Mouse (Mus musculus): Measurements from ENCODE around the gene Ccdc183. TPM values are rescaled to one million over a fixed set of nuclear protein-coding genes. Genes with fewer than 3 reads are reported as not detected.

The Ccdc183 gene
- total and polyA plus RNA-seq, 2 experiments from 2014 or later = 0.35 TPM; not detected in 1

DNA sequence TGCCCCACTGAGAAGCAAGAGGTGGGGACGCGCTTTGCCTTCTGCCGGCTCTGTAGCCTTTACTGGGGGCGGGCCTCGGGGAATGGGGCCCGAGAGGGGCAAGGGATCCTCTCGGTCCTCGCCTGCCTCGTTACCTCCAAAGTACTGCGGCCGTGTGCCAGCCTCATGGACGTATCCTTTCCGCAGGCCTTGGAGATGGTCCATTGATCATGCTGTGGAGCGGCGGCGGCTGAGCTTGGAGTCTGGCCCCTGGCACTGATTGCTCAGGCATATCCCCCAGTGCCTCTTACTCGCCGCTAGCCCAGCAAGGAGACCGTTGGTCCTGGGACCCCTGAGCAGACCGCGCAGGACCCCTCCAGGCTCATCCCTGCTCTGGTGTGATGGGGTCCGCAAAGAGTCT lies 1.1 kb downstream of the Ccdc183 start:
- Histone ChIP-seq H3K9ac (replicated peaks; ENCODE audit: low read length) (no peak overlapping the region), H3K27me3 (ENCODE audit: insufficient read depth, low read length) (peaks cover 21% of the 10 kb centered on the region), H3K4me1 (ENCODE audit: insufficient read depth, low read length) (0 out of 2 replicates have a peak, but pooled peaks cover 7% of the 10 kb centered on the region), H3K36me3 (ENCODE audit: insufficient read depth, low read length) (no peaks in the 10 kb centered on the region), H3K4me2 (ENCODE audit: low read depth, low read length) (0 out of 2 replicates have a peak overlapping the region, but pooled peaks have one; percentile 30), H3K9me3 (ENCODE audit: low read length) (no peaks in the 10 kb centered on the region), H3K4me3 (ENCODE audit: low read length) (peak overlapping the region; percentile 16; the same call in 1 of the 2 replicates), H3K27ac (no peak overlapping the region)
- WGBS = 20% methylated on average over 22 of the region's 22 CpGs
- DNase-seq (ENCODE audit: low spot score) (no peak), ATAC-seq (no peak)
- TF ChIP-seq CTCF (IDR thresholded peaks at IDR 0.05; ENCODE audit: low read depth) = no peak

DNA sequence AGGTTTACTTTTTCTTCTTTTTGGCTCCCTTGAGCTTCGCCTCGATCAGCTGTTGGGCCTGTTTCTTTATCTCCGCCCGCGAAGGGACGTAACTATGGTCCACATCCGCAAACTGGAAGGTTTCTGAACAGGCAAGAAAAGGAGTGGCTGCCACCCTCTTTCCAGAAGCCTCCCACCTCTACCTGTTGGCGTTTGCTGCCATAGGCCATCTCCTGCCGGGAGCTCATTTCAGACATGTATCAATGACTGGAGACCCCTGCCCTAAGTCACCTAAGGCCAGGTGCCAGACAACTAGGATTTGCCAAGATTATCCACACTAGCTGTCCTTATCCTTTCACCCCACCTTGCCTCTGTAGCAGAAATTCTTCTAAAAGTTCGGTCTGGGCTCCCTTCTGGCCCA lies 8.8 kb downstream of the Ccdc183 start:
- no peak for DNase-seq (ENCODE audit: low spot score)
- Histone ChIP-seq H3K27me3 (ENCODE audit: insufficient read depth, low read length) (no peaks in the 10 kb centered on the region), H3K4me2 (ENCODE audit: low read depth, low read length) (peak overlapping the region; percentile 74), H3K9ac (replicated peaks; ENCODE audit: low read length) (peak overlapping the region; percentile 97; the same call in 1 of the 2 replicates), H3K9me3 (ENCODE audit: low read length) (no peaks in the 10 kb centered on the region), H3K27ac (peak overlapping the region; percentile 97; the same call in 1 of the 2 replicates), H3K4me1 (ENCODE audit: insufficient read depth, low read length) (peaks cover 5% of the 10 kb centered on the region), H3K36me3 (ENCODE audit: insufficient read depth, low read length) (no peaks in the 10 kb centered on the region), H3K4me3 (ENCODE audit: low read length) (peak overlapping the region; percentile 100)
- peak; percentile 13; the same call in 1 of the 2 replicates for ATAC-seq
- WGBS = 67% methylated on average over 10 of the region's 10 CpGs
- TF ChIP-seq CTCF (IDR thresholded peaks at IDR 0.05; ENCODE audit: low read depth) = no peak

DNA sequence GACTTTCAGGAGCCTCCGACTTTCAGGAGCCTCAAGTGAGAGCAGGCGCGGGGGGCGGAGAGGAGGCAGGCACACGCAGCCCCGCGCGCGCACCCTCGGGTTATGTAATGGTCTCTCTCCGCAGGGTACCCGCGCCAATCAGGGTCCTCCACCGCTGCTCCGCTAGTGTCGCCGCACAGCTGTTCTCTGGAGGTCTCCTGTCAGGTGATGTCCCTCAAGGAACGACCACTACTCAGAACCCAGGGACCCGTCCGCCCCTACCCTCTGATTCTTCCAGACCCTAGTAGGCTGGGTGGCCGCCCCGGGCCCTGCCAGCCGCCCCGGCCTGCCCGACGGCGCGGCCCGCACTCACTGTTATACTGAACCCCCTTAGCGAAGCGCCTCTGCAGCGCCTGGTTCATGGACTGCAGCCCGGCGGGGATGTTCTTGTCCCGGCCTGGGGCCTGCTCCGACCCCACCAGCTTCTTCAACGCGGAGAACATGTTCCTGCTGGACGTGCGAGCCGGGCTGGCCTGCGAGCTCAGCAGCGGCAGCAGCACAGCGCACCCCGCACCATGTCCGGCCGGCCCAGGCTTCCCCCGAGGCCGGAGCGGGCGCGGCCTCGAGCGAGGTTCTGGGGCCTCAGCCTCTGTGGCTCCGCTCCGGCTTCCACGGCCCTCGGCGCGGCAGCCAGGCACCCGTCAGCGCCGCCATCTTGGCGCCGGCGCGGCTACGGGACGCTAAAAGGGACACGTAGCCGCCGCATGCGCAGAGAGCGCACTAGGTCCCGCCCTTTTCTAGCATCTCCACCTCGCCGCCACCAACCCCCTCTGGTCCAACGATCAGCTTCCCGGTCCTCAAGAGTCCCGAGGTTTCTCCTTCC lies 9.5 kb downstream of the Ccdc183 start, which contains the start of gene Rabl6:
TSS of gene Rabl6 (minus strand) at position 761 of the 862 bp plus-strand sequence.
- Histone ChIP-seq H3K36me3 (ENCODE audit: insufficient read depth, low read length) (peaks cover 1% of the 10 kb centered on the region; the same call in 1 of the 2 replicates), H3K9me3 (ENCODE audit: low read length) (no peaks in the 10 kb centered on the region), H3K4me3 (ENCODE audit: low read length) (peak within 1 kb of the TSS; percentile 100), H3K27ac (peak within 1 kb of the TSS; percentile 97), H3K27me3 (ENCODE audit: insufficient read depth, low read length) (no peaks in the 10 kb centered on the region), H3K9ac (replicated peaks; ENCODE audit: low read length) (peak within 1 kb of the TSS; percentile 97), H3K4me2 (ENCODE audit: low read depth, low read length) (peak within 1 kb of the TSS; percentile 74), H3K4me1 (ENCODE audit: insufficient read depth, low read length) (peaks cover 5% of the 10 kb centered on the region)
- under 1% methylated on average over 80 of the region's 80 CpGs for WGBS
- ATAC-seq (peak; percentile 92), DNase-seq (ENCODE audit: low spot score) (peak; percentile 96)
- no peak for TF ChIP-seq CTCF (IDR thresholded peaks at IDR 0.05; ENCODE audit: low read depth)

DNA sequence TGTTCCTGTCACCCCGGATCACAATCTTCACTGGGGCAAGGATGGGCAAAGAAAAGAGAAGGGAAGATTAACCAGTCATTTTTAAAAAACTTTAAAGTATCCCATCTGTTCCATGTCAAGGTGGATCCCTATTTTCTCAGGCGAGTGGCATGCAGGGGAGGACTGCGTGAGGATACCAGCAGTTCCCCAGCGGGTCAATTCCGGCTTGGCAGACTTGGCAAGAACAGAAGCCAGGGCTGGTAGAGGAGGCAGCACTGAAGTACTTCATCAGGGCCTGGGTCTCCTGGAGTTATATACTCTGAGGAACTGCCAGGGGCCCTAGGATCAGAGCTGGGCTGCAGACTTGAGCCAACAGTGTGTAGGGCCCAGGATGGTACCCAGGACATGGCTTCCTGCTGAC lies 15.0 kb downstream of the Ccdc183 start:
- TF ChIP-seq CTCF (IDR thresholded peaks at IDR 0.05; ENCODE audit: low read depth) = no peak
- Histone ChIP-seq H3K36me3 (ENCODE audit: insufficient read depth, low read length) (peaks cover 52% of the 10 kb centered on the region), H3K27ac (no peak overlapping the region), H3K4me2 (ENCODE audit: low read depth, low read length) (no peak overlapping the region), H3K4me3 (ENCODE audit: low read length) (no peak overlapping the region), H3K4me1 (ENCODE audit: insufficient read depth, low read length) (no peaks in the 10 kb centered on the region; the same call in 1 of the 2 replicates), H3K9ac (replicated peaks; ENCODE audit: low read length) (no peak overlapping the region), H3K27me3 (ENCODE audit: insufficient read depth, low read length) (no peaks in the 10 kb centered on the region), H3K9me3 (ENCODE audit: low read length) (no peaks in the 10 kb centered on the region)
- DNase-seq (ENCODE audit: low spot score) (no peak), ATAC-seq (no peak)
- WGBS = 94% methylated on average over 5 of the region's 5 CpGs

DNA sequence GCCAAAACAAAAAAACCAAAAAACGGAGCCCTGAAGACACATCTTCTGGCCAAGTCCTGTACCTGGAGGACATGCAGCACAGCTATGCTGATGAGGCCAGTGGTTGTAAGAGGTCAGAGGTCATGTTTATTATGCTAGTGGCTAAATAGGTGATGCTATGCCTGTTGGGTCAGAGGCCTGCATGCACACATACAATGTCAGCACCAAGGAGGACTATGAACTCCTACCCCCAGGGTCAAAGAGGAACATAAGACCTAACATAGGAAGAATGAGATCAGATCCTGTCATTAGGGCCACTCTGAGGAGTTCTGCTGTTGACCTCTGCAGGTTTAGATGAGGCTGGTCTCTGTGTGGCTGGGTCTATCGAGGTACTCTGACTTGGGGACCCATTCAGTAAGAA lies 17.4 kb downstream of the Ccdc183 start:
- no peaks in the 10 kb centered on the region for H3K27me3 ChIP-seq (ENCODE audit: insufficient read depth, low read length)
- no peak for TF ChIP-seq CTCF (IDR thresholded peaks at IDR 0.05; ENCODE audit: low read depth)
- H3K9ac ChIP-seq (replicated peaks; ENCODE audit: low read length) = no peak overlapping the region
- H3K4me3 ChIP-seq (ENCODE audit: low read length) = no peak overlapping the region
- no peak for ATAC-seq
- H3K4me1 ChIP-seq (ENCODE audit: insufficient read depth, low read length) = no peaks in the 10 kb centered on the region
- WGBS = 90% methylated on average over 2 of the region's 2 CpGs
- H3K27ac ChIP-seq = no peak overlapping the region
- H3K4me2 ChIP-seq (ENCODE audit: low read depth, low read length) = no peak overlapping the region
- no peaks in the 10 kb centered on the region for H3K9me3 ChIP-seq (ENCODE audit: low read length)
- no peak for DNase-seq (ENCODE audit: low spot score)
- H3K36me3 ChIP-seq (ENCODE audit: insufficient read depth, low read length) = peaks cover 75% of the 10 kb centered on the region

DNA sequence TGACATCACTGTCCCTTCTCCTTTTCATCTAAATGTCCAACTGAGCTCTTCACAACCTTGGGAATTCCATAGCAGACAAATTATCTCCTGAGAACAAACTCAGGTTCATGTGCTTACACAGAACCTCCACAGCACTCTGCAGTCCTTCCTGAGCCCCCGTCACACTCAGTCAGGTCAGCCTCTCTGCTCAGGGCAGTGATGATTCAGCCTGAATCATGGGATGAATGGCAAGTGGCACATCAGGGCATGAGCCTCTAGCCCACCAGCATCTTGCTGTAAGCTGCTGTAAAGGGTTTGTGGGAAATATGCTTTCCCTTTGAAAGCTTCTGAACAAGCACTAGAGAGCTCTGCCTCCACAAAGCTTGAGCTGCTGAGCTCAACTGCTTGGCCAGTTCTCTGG lies 18.7 kb downstream of the Ccdc183 start:
- no peak overlapping the region for H3K9ac ChIP-seq (replicated peaks; ENCODE audit: low read length)
- TF ChIP-seq CTCF (IDR thresholded peaks at IDR 0.05; ENCODE audit: low read depth) = no peak
- no peak for ATAC-seq

More for the DNA sequence above, 18.7 kb downstream of the Ccdc183 start:
- H3K4me2 ChIP-seq (ENCODE audit: low read depth, low read length) = no peak overlapping the region
- H3K36me3 ChIP-seq (ENCODE audit: insufficient read depth, low read length) = peaks cover 82% of the 10 kb centered on the region
- no peaks in the 10 kb centered on the region for H3K4me1 ChIP-seq (ENCODE audit: insufficient read depth, low read length)
- H3K27ac ChIP-seq = no peak overlapping the region
- no peak overlapping the region for H3K4me3 ChIP-seq (ENCODE audit: low read length)
- WGBS = 93% methylated on average over 1 of the region's 1 CpGs
- no peaks in the 10 kb centered on the region for H3K27me3 ChIP-seq (ENCODE audit: insufficient read depth, low read length)
- DNase-seq (ENCODE audit: low spot score) = no peak
- H3K9me3 ChIP-seq (ENCODE audit: low read length) = no peaks in the 10 kb centered on the region
